Mouse (Mus musculus) G1E (cell line): ENCODE data around the gene Oip5.

Source experiments
- CTCF ChIP-seq: IDR thresholded peaks from 2 replicates; pipeline ENCODE4 v1.5.1; 2012; ENCODE audit warnings: low read depth, low read length, inconsistent platforms, mixed read lengths
- GATA1 ChIP-seq: IDR thresholded peaks from 2 replicates; pipeline ENCODE4 v1.6.1; 2012; ENCODE audit warnings: borderline replicate concordance, low read length, inconsistent platforms, mixed read lengths

DNA sequence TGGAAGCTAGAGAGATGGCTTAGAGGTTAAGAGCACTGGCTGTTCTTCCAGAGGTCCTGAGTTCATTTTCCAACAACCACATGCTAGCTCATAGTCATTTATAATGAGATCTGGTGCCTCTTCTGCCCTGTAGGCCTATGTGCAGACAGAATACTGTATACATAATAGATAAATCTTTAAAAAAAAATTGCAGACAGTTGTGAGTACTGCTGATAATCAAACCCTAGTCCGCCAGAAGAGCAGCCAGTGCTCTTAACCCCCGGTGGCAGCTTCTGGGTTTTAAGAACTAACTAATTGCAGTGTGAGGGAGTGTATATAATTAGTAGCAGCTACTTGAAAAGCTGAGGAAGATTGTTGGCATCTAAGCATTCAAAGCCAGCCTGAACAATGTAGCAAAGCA, 34.8 kb downstream of the Oip5 start:
- TF ChIP-seq GATA1 (no peak), CTCF (no peak)
